Mouse (Mus musculus) left cerebral cortex, adult 8-10 months (tissue): ENCODE results near the gene Rab9b. TPM values are rescaled to one million over a fixed set of nuclear protein-coding genes. Genes with fewer than 3 reads are reported as not detected.

Source experiments
- DNase-seq, 2 experiments: peaks; one replicate each; pipeline ENCODE4 v3.0.0; 2022; ENCODE audit warnings: low spot score in 2 of 2
- total RNA-seq, 4 experiments: library from RNA; stranded (reverse); gene quantifications; 2 replicates each; pipeline ENCODE4 v1.2.4; 2022

Rab9b gene
- 10 to 100 TPM; 15.7 to 20.4 (median 17.3) TPM for total RNA-seq

GRCm38 (mm10) chrX:136868061-136869040, at the start of gene Rab9b:
Gene Rab9b, minus strand, starts transcription at chrX:136868755.
- DNase-seq = peak; percentile 12 to 61

- DNase-seq = no peak
These were observed 35.8 kb upstream of the Rab9b start for GRCm38 (mm10) chrX:136904369-136904768.

GRCm38 (mm10) chrX:136895757-136896156, 27.2 kb upstream of the Rab9b start:
- peak in 1 of 2 experiments; percentile 6 for DNase-seq

GRCm38 (mm10) chrX:136850300-136850699, 18.3 kb downstream of the Rab9b start:
- DNase-seq = no peak

GRCm38 (mm10) chrX:136828610-136829009, 39.9 kb downstream of the Rab9b start:
- no peak for DNase-seq

GRCm38 (mm10) chrX:136825016-136825415, 43.5 kb downstream of the Rab9b start:
- peak in 1 of 2 experiments; percentile 28 for DNase-seq

GRCm38 (mm10) chrX:136822371-136822770, 46.2 kb downstream of the Rab9b start, which contains the start of gene Plp1:
Gene Plp1, plus strand, starts transcription at chrX:136822671.
- DNase-seq = no peak

GRCm38 (mm10) chrX:136820250-136820649, 48.3 kb downstream of the Rab9b start:
- DNase-seq = peak; percentile 58 to 73

GRCm38 (mm10) chrX:136819752-136820151, 48.8 kb downstream of the Rab9b start:
- DNase-seq = no peak

Other genes starting within 250 kb of the Rab9b start
- 10 to 100 TPM; 14.5 to 16.3 (median 15.8) TPM for gene Tceal1, start 160.8 kb downstream of the Rab9b start, total RNA-seq
- gene Morf4l2, start 125.1 kb downstream of the Rab9b start, total RNA-seq = 100 to 1,000 TPM; 291 to 334 (median 319) TPM
- gene Glra4, start 88.6 kb downstream of the Rab9b start, total RNA-seq = under 1 TPM; 0.21 to 0.67 (median 0.38) TPM
- gene Plp1, start 46.1 kb downstream of the Rab9b start, total RNA-seq = 100 to 1,000 TPM; 799 to 917 (median 880) TPM
- not detected for gene H2bfm, start 58.6 kb upstream of the Rab9b start, total RNA-seq
- gene Tmsb15b2, start 106.7 kb upstream of the Rab9b start, total RNA-seq = 10 to 100 TPM; 10.5 to 27.6 (median 20.0) TPM
- 1 to 10 TPM; 1.3 to 5.9 (median 2.0) TPM for gene Tmsb15l, start 108.1 kb upstream of the Rab9b start, total RNA-seq
- 10 to 100 TPM in 1 of 4 experiments, 1 to 10 TPM in 3; 1.6 to 10.7 (median 7.7) TPM for gene Tmsb15b1, start 108.1 kb upstream of the Rab9b start, total RNA-seq
- 100 to 1,000 TPM; 270 to 291 (median 281) TPM for gene Zcchc18, start 124.4 kb upstream of the Rab9b start, total RNA-seq
- 10 to 100 TPM; 21.4 to 39.2 (median 30.0) TPM for gene Slc25a53, start 169.5 kb upstream of the Rab9b start, total RNA-seq
- gene Fam199x, start 180.8 kb upstream of the Rab9b start, total RNA-seq = 10 to 100 TPM in 3 of 4 experiments, 1 to 10 TPM in 1; 9.7 to 11.0 (median 10.4) TPM